Comparison of ENCODE assay signal across 18 mouse cellular contexts in the genomic region with DNA sequence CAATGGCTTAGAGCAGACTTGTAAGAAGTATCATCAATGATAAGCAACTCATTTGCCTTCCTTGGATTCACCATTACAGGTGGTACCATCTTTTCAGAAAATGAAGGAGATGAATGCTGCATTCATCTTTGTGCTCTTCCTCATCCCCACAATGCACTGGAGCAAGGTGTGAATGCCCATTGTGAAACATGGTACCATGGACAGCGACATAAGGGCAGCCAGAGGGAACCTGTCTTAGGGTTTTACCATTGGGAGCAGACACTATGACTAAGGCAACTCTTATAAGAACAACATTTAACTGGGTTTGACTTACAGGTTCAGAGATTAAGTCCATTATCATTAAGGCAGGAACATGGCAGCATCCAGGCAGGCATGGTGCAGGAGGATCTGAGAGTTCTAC.
DNase-seq lines count a peak whose midpoint lies in the region; ATAC-seq and TF ChIP-seq lines count a peak whose summit lies in the region.
"Had no signal": no experiment of that assay in that cellular context is flagged by ENCODE, and none has a peak within 500 bp of the region (broad histone marks: within the 10 kb centered on the region; RNA-seq: fewer than 3 reads in every experiment).

No protein-coding gene starts in this region.

- 0 out of 2 replicates have a peak, but pooled peaks cover 2% of the 10 kb centered on the region for H3K9me3 ChIP-seq in hindbrain, embryonic 10.5 days
- H3K9me3 ChIP-seq in hindbrain, embryonic 12.5 days (replicated peaks), result 0 out of 2 replicates have a peak, but pooled peaks cover 4% of the 10 kb centered on the region
- peaks cover 4% of the 10 kb centered on the region for H3K9me3 ChIP-seq in CH12.LX (replicated peaks; ENCODE audit: low read length)
- H3K9me3 ChIP-seq: kidney, embryonic 15.5 days; midbrain, embryonic 15.5 days had no signal

- H3K4me3 ChIP-seq in hindbrain, embryonic 10.5 days, result no peak overlapping the region
- no peak overlapping the region for H3K4me3 ChIP-seq in hindbrain, embryonic 12.5 days
- H3K4me3 ChIP-seq in CH12.LX (replicated peaks in 1 of 3; ENCODE audit: low read depth in 2 of 3, low read length in 2 of 3, poor library complexity in 1 of 3), result no peak overlapping the region
- H3K4me3 ChIP-seq in layer of hippocampus, adult 2 months, result no peak overlapping the region
- H3K4me3 ChIP-seq: heart, embryonic 12.5 days; hindbrain, embryonic 15.5 days; kidney, embryonic 15.5 days; midbrain, embryonic 15.5 days; neural tube, embryonic 12.5 days had no signal

- no peaks in the 10 kb centered on the region for H3K79me2 ChIP-seq in CH12.LX (replicated peaks; ENCODE audit: control insufficient read depth, extremely low read depth, insufficient read depth, poor library complexity, severe bottlenecking)

- in situ Hi-C loops in CH12.LX (cut with MboI; ENCODE audit: low pct_ligation_motif_present, low pct_unique_long_range_greater_than_20kb, low sequenced_read_pairs), result no loop called here

- peak; percentile 5 for DNase-seq in hindbrain, embryonic 10.5 days (ENCODE audit: low spot score)
- DNase-seq in CH12.LX (ENCODE audit: extremely low read depth), result peak; percentile 33
- DNase-seq in c-Kit-positive CD71-negative TER-119-negative erythroid progenitor cells, embryonic 14.5 days (ENCODE audit: low read depth), result peak; percentile 8
- peak; percentile 10 for DNase-seq in induced T-regulatory cell, adult 2 months (ENCODE audit: low read depth)
- no peak for DNase-seq in urinary bladder, postnatal 25 days (ENCODE audit: low spot score)
- no peak for DNase-seq in cerebellum, postnatal 4 days (ENCODE audit: low spot score in 2 of 2)
- DNase-seq in layer of hippocampus, adult 2 months (ENCODE audit: low spot score in 2 of 2), result no peak
- DNase-seq: adrenal gland, adult 8-10 months; cerebellum, postnatal 25 days; lung, postnatal 4 days had no signal

- no peak overlapping the region for H3K4me2 ChIP-seq in hindbrain, embryonic 12.5 days (replicated peaks)
- H3K4me2 ChIP-seq in CH12.LX (ENCODE audit: insufficient read depth, low read depth, poor library complexity, severe bottlenecking), result no peak overlapping the region
- H3K4me2 ChIP-seq: heart, embryonic 12.5 days; hindbrain, embryonic 15.5 days; kidney, embryonic 15.5 days; midbrain, embryonic 15.5 days; neural tube, embryonic 12.5 days had no signal

- ATAC-seq in hindbrain, embryonic 12.5 days (ENCODE audit: low FRiP score), result no peak
- ATAC-seq: midbrain, embryonic 15.5 days; Patski had no signal

- no peaks in the 10 kb centered on the region for H3K36me3 ChIP-seq in hindbrain, embryonic 10.5 days
- H3K36me3 ChIP-seq in hindbrain, embryonic 12.5 days, result no peaks in the 10 kb centered on the region
- H3K36me3 ChIP-seq in CH12.LX (replicated peaks in 1 of 2; ENCODE audit: control insufficient read depth in 1 of 2, insufficient read depth in 1 of 2, low read length in 1 of 2), result no peaks in the 10 kb centered on the region
- H3K36me3 ChIP-seq: heart, embryonic 12.5 days; hindbrain, embryonic 15.5 days; kidney, embryonic 15.5 days; midbrain, embryonic 15.5 days; neural tube, embryonic 12.5 days had no signal

- no peaks in the 10 kb centered on the region for H3K27me3 ChIP-seq in hindbrain, embryonic 10.5 days (ENCODE audit: insufficient read depth, poor library complexity, severe bottlenecking)
- no peaks in the 10 kb centered on the region for H3K27me3 ChIP-seq in hindbrain, embryonic 12.5 days
- peaks cover 66% of the 10 kb centered on the region for H3K27me3 ChIP-seq in CH12.LX (replicated peaks)
- H3K27me3 ChIP-seq: heart, embryonic 12.5 days; hindbrain, embryonic 15.5 days; kidney, embryonic 15.5 days; midbrain, embryonic 15.5 days; neural tube, embryonic 12.5 days; Patski had no signal

- no peak overlapping the region for H3K9ac ChIP-seq in hindbrain, embryonic 12.5 days
- no peak overlapping the region for H3K9ac ChIP-seq in CH12.LX (ENCODE audit: insufficient read depth, low read depth)
- H3K9ac ChIP-seq: heart, embryonic 12.5 days; hindbrain, embryonic 15.5 days; kidney, embryonic 15.5 days; liver, embryonic 14.5 days; midbrain, embryonic 15.5 days; neural tube, embryonic 12.5 days had no signal

- no peak for TF ChIP-seq POLR2A in CH12.LX (IDR thresholded peaks at IDR 0.05; ENCODE audit: low read depth, low read length)

- WGBS in hindbrain, embryonic 10.5 days, result 24% methylated on average over 1 of the region's 1 CpGs
- WGBS in hindbrain, embryonic 12.5 days, result 26% methylated on average over 1 of the region's 1 CpGs

- no peaks in the 10 kb centered on the region for H3K4me1 ChIP-seq in hindbrain, embryonic 10.5 days (replicated peaks)
- H3K4me1 ChIP-seq in hindbrain, embryonic 12.5 days, result 0 out of 2 replicates have a peak, but pooled peaks cover 2% of the 10 kb centered on the region
- H3K4me1 ChIP-seq in CH12.LX (ENCODE audit: control insufficient read depth in 1 of 2, insufficient read depth in 2 of 2), result peaks cover 0 to 2% of the 10 kb centered on the region in 2 experiments; a peak in 1 of 4 replicates
- H3K4me1 ChIP-seq: heart, embryonic 12.5 days; hindbrain, embryonic 15.5 days; kidney, embryonic 15.5 days; midbrain, embryonic 15.5 days; neural tube, embryonic 12.5 days had no signal

- dilution Hi-C loops in CH12.LX (cut with MboI; ENCODE audit: extremely low pct_ligation_motif_present, extremely low pct_unique_long_range_greater_than_20kb, low sequenced_read_pairs), result no loop called here

- TF ChIP-seq RAD21 in CH12.LX (IDR thresholded peaks at IDR 0.05; ENCODE audit: low read depth, low read length), result no peak

- H3K27ac ChIP-seq in hindbrain, embryonic 10.5 days, result no peak overlapping the region
- H3K27ac ChIP-seq in hindbrain, embryonic 12.5 days, result no peak overlapping the region
- no peak overlapping the region for H3K27ac ChIP-seq in CH12.LX (ENCODE audit: insufficient read depth, low read depth)
- H3K27ac ChIP-seq in layer of hippocampus, adult 2 months, result no peak overlapping the region
- H3K27ac ChIP-seq: hindbrain, embryonic 15.5 days; kidney, embryonic 15.5 days; liver, embryonic 14.5 days; midbrain, embryonic 15.5 days; neural tube, embryonic 12.5 days had no signal

- TF ChIP-seq EP300 in CH12.LX (IDR thresholded peaks at IDR 0.05; ENCODE audit: low read length), result no peak

- TF ChIP-seq CTCF in CH12.LX (conservative IDR thresholded peaks at IDR 0.05 in 1 of 2, IDR thresholded peaks at IDR 0.05 in 1 of 2; ENCODE audit: low read depth in 2 of 2, low read length in 2 of 2), result no peak
- no peak for TF ChIP-seq CTCF in layer of hippocampus, adult 2 months (conservative IDR thresholded peaks at IDR 0.05)

TF ChIP-seq in CH12.LX, 34 proteins besides CTCF, POLR2A, EP300 and RAD21:
- TF ChIP-seq HCFC1 (IDR thresholded peaks at IDR 0.05; ENCODE audit: low read depth, low read length) (no peak), BHLHE40 (IDR thresholded peaks at IDR 0.05; ENCODE audit: low read depth, low read length) (no peak), MAFK (IDR thresholded peaks at IDR 0.05; ENCODE audit: insufficient replicate concordance, low read length) (no peak), NELFE (IDR thresholded peaks at IDR 0.05; ENCODE audit: low read depth, low read length) (no peak), ETS1 (conservative IDR thresholded peaks at IDR 0.05; ENCODE audit: low read depth, low read length) (no peak), SMC3 (IDR thresholded peaks at IDR 0.05; ENCODE audit: low read depth, low read length) (no peak), CHD1 (IDR thresholded peaks at IDR 0.05; ENCODE audit: low read depth, low read length) (no peak), E2F4 (IDR thresholded peaks at IDR 0.05; ENCODE audit: insufficient replicate concordance, low read depth, low read length) (no peak), ELF1 (IDR thresholded peaks at IDR 0.05; ENCODE audit: low read depth, low read length) (no peak), UBTF (IDR thresholded peaks at IDR 0.05; ENCODE audit: low read depth, low read length) (no peak), TBP (conservative IDR thresholded peaks at IDR 0.05; ENCODE audit: low read depth, low read length) (no peak), JUND (conservative IDR thresholded peaks at IDR 0.05; ENCODE audit: low read depth, low read length) (no peak), POLR2AphosphoS2 (IDR thresholded peaks at IDR 0.05; ENCODE audit: low read depth, low read length) (no peak), RCOR1 (conservative IDR thresholded peaks at IDR 0.05; ENCODE audit: low read depth, low read length) (no peak), MAX (IDR thresholded peaks at IDR 0.05; ENCODE audit: low read length) (no peak)
TF ChIP-seq in CH12.LX: peak in this region for 0.

Comparison
In these comparisons a context has a peak if more than half of its experiments do, and no peak if none do; other contexts are left out.
1. DNase-seq: peak in hindbrain, embryonic 10.5 days (single experiment), CH12.LX (single experiment), c-Kit-positive CD71-negative TER-119-negative erythroid progenitor cells, embryonic 14.5 days (single experiment) and induced T-regulatory cell, adult 2 months (single experiment); none in urinary bladder, postnatal 25 days (single experiment), cerebellum, postnatal 4 days (0 of 2) and layer of hippocampus, adult 2 months (0 of 2).